Mouse (Mus musculus): ENCODE data around the gene Cyp2d9.
"Not testable (repeated sequence)": the region's sequence is repeated elsewhere in the genome, so short reads cannot be mapped to it uniquely, and the experiment has no call there.

Cyp2d9 gene

GRCm38 (mm10) chr15:82433137-82433536 is at the start of gene Cyp2d9:
Gene Cyp2d9, plus strand, starts transcription at chr15:82433437.
- no peak for DNase-seq (ENCODE audit: low spot score)

- DNase-seq (ENCODE audit: low spot score): no peak
Observed at GRCm38 (mm10) chr15:82385729-82386128, 47.5 kb upstream of the Cyp2d9 start.

GRCm38 (mm10) chr15:82389916-82390315 is 43.3 kb upstream of the Cyp2d9 start:
- DNase-seq (ENCODE audit: low spot score): not testable (repeated sequence)

GRCm38 (mm10) chr15:82393922-82394321 is 39.3 kb upstream of the Cyp2d9 start, which contains the start of gene Cyp2d11:
Gene Cyp2d11, minus strand, starts transcription at chr15:82394022.
- not testable (repeated sequence) for DNase-seq (ENCODE audit: low spot score)

- not testable (repeated sequence) for DNase-seq (ENCODE audit: low spot score)
Observed at GRCm38 (mm10) chr15:82395955-82396354, 37.3 kb upstream of the Cyp2d9 start.

GRCm38 (mm10) chr15:82401516-82401915 is 31.7 kb upstream of the Cyp2d9 start:
- DNase-seq (ENCODE audit: low spot score): no peak

- no peak for DNase-seq (ENCODE audit: low spot score)
Observed at GRCm38 (mm10) chr15:82402106-82402505, 31.1 kb upstream of the Cyp2d9 start.

- DNase-seq (ENCODE audit: low spot score): no peak
Observed at GRCm38 (mm10) chr15:82402741-82403140, 30.5 kb upstream of the Cyp2d9 start.

- no peak for DNase-seq (ENCODE audit: low spot score)
Observed at GRCm38 (mm10) chr15:82403606-82404005, 29.6 kb upstream of the Cyp2d9 start.

- no peak for DNase-seq (ENCODE audit: low spot score)
Observed at GRCm38 (mm10) chr15:82404163-82404562, 29.1 kb upstream of the Cyp2d9 start.

- DNase-seq (ENCODE audit: low spot score): no peak
Observed at GRCm38 (mm10) chr15:82406981-82407380, 26.3 kb upstream of the Cyp2d9 start, which contains the start of gene Cyp2d10. Gene Cyp2d10, minus strand, starts transcription at chr15:82407195.

- no peak for DNase-seq (ENCODE audit: low spot score)
Observed at GRCm38 (mm10) chr15:82407536-82407935, 25.7 kb upstream of the Cyp2d9 start.

- DNase-seq (ENCODE audit: low spot score): peak; percentile 53
Observed at GRCm38 (mm10) chr15:82416797-82417789, 16.1 kb upstream of the Cyp2d9 start.

- DNase-seq (ENCODE audit: low spot score): no peak
Observed at GRCm38 (mm10) chr15:82418616-82419015, 14.6 kb upstream of the Cyp2d9 start.

- DNase-seq (ENCODE audit: low spot score): no peak
Observed at GRCm38 (mm10) chr15:82422935-82423334, 10.3 kb upstream of the Cyp2d9 start.

GRCm38 (mm10) chr15:82423471-82423870 is 9.8 kb upstream of the Cyp2d9 start:
- DNase-seq (ENCODE audit: low spot score): no peak

GRCm38 (mm10) chr15:82433621-82434020 is 384 bp downstream of the Cyp2d9 start:
- no peak for DNase-seq (ENCODE audit: low spot score)

GRCm38 (mm10) chr15:82434541-82434940 is 1.3 kb downstream of the Cyp2d9 start:
- no peak for DNase-seq (ENCODE audit: low spot score)

- no peak for DNase-seq (ENCODE audit: low spot score)
Observed at GRCm38 (mm10) chr15:82435011-82435410, 1.8 kb downstream of the Cyp2d9 start.

- DNase-seq (ENCODE audit: low spot score): no peak
Observed at GRCm38 (mm10) chr15:82435606-82436005, 2.4 kb downstream of the Cyp2d9 start.

GRCm38 (mm10) chr15:82437975-82438617 is 4.9 kb downstream of the Cyp2d9 start:
- no peak for DNase-seq (ENCODE audit: low spot score)

- DNase-seq (ENCODE audit: low spot score): no peak
Observed at GRCm38 (mm10) chr15:82443658-82444057, 10.4 kb downstream of the Cyp2d9 start.

- no peak for DNase-seq (ENCODE audit: low spot score)
Observed at GRCm38 (mm10) chr15:82445196-82445595, 12.0 kb downstream of the Cyp2d9 start.
